Comparison of ENCODE assay signal across 8 mouse cellular contexts in genomic region chr5:23844531-23844841, GRCm38 (mm10). TPM values are rescaled to one million over a fixed set of nuclear protein-coding genes. Genes with fewer than 3 reads are reported as not detected.
A peak's percentile ranks its signal among the peaks of the same experiment; 100 is the strongest.
DNase-seq lines count a peak whose midpoint lies in the region; ATAC-seq and TF ChIP-seq lines count a peak whose summit lies in the region.

No protein-coding gene starts in this region.

- no peaks in the 10 kb centered on the region; the same call in 1 of the 2 replicates for H3K4me1 ChIP-seq in bone marrow, adult 2 months (ENCODE audit: control insufficient read depth, insufficient read depth, low read length)
- peaks cover 10% of the 10 kb centered on the region for H3K4me1 ChIP-seq in forebrain, embryonic 14.5 days (ENCODE audit: control insufficient read depth, insufficient read depth, low read length)
- H3K4me1 ChIP-seq in intestine, embryonic 16.5 days (ENCODE audit: control insufficient read depth, insufficient read depth, low read length), result peaks cover 9% of the 10 kb centered on the region
- H3K4me1 ChIP-seq in lung, embryonic 14.5 days (ENCODE audit: insufficient read depth), result peaks cover 7% of the 10 kb centered on the region; the same call in 1 of the 2 replicates
- 0 out of 2 replicates have a peak, but pooled peaks cover 3% of the 10 kb centered on the region for H3K4me1 ChIP-seq in small intestine, adult 2 months (ENCODE audit: control insufficient read depth, insufficient read depth, insufficient read length, low read length)

- no peak overlapping the region for H3K27ac ChIP-seq in bone marrow, adult 2 months (ENCODE audit: control insufficient read depth, insufficient read depth, low read depth, low read length, poor library complexity)
- peak overlapping the region; percentile 83 for H3K27ac ChIP-seq in forebrain, embryonic 14.5 days (ENCODE audit: low read depth, low read length)
- H3K27ac ChIP-seq in intestine, embryonic 16.5 days (ENCODE audit: low read length), result peak overlapping the region; percentile 68
- peak overlapping the region; percentile 82 for H3K27ac ChIP-seq in lung, embryonic 14.5 days (ENCODE audit: low read depth)
- peak overlapping the region; percentile 72; the same call in 1 of the 2 replicates for H3K27ac ChIP-seq in small intestine, adult 2 months (ENCODE audit: insufficient read depth, low read depth, low read length)

- H3K27me3 ChIP-seq in forebrain, embryonic 14.5 days (replicated peaks; ENCODE audit: control insufficient read depth, insufficient read depth, low read length), result no peaks in the 10 kb centered on the region
- no peaks in the 10 kb centered on the region for H3K27me3 ChIP-seq in intestine, embryonic 16.5 days (replicated peaks; ENCODE audit: control insufficient read depth, insufficient read depth, low read length)
- no peaks in the 10 kb centered on the region for H3K27me3 ChIP-seq in lung, embryonic 14.5 days (ENCODE audit: insufficient read depth, low read length)
- H3K27me3 ChIP-seq in small intestine, adult 2 months (ENCODE audit: control insufficient read depth, insufficient read depth, low read length), result no peaks in the 10 kb centered on the region

- H3K4me2 ChIP-seq in forebrain, embryonic 14.5 days (ENCODE audit: low read length), result peak overlapping the region; percentile 50
- peak overlapping the region; percentile 58 for H3K4me2 ChIP-seq in intestine, embryonic 16.5 days (ENCODE audit: low read depth, low read length)
- peak overlapping the region; percentile 60 for H3K4me2 ChIP-seq in lung, embryonic 14.5 days

- peak; percentile 45 for ATAC-seq in forebrain, embryonic 14.5 days
- ATAC-seq in intestine, embryonic 16.5 days, result peak; percentile 21
- peak; percentile 51 for ATAC-seq in lung, embryonic 14.5 days (ENCODE audit: insufficient read depth)

- no peaks in the 10 kb centered on the region for H3K9me3 ChIP-seq in forebrain, embryonic 14.5 days (replicated peaks; ENCODE audit: control insufficient read depth, low read length)
- no peaks in the 10 kb centered on the region for H3K9me3 ChIP-seq in intestine, embryonic 16.5 days (ENCODE audit: control insufficient read depth, low read length)
- H3K9me3 ChIP-seq in lung, embryonic 14.5 days (ENCODE audit: low read depth, low read length), result no peaks in the 10 kb centered on the region

- peaks cover 9% of the 10 kb centered on the region for H3K36me3 ChIP-seq in forebrain, embryonic 14.5 days (ENCODE audit: control insufficient read depth, insufficient read depth, low read length)
- H3K36me3 ChIP-seq in intestine, embryonic 16.5 days (ENCODE audit: control insufficient read depth, insufficient read depth, low read length), result no peaks in the 10 kb centered on the region
- H3K36me3 ChIP-seq in lung, embryonic 14.5 days (ENCODE audit: insufficient read depth), result no peaks in the 10 kb centered on the region
- H3K36me3 ChIP-seq in small intestine, adult 2 months (ENCODE audit: control insufficient read depth, insufficient read depth, low read length), result peaks cover 8% of the 10 kb centered on the region

- WGBS in bone marrow, adult 2 months, result 23% methylated on average over 7 of the region's 7 CpGs
- WGBS in forebrain, embryonic 14.5 days, result 23% methylated on average over 7 of the region's 7 CpGs
- 23% methylated on average over 7 of the region's 7 CpGs for WGBS in intestine, embryonic 16.5 days
- WGBS in lung, embryonic 14.5 days, result 17% methylated on average over 7 of the region's 7 CpGs
- WGBS in small intestine, adult 2 months, result 6% methylated on average over 7 of the region's 7 CpGs

- no peak for TF ChIP-seq POLR2A in bone marrow, adult 2 months (IDR thresholded peaks at IDR 0.05; ENCODE audit: borderline replicate concordance, control insufficient read depth, low read depth, low read length)
- TF ChIP-seq POLR2A in small intestine, adult 2 months (IDR thresholded peaks at IDR 0.05; ENCODE audit: low read depth, low read length), result no peak

- peak overlapping the region; percentile 86 for H3K4me3 ChIP-seq in bone marrow, adult 2 months (replicated peaks; ENCODE audit: control insufficient read depth, low read depth, low read length)
- peak overlapping the region; percentile 58 for H3K4me3 ChIP-seq in forebrain, embryonic 14.5 days (ENCODE audit: low read depth, low read length)
- H3K4me3 ChIP-seq in intestine, embryonic 16.5 days (ENCODE audit: low read length), result peak overlapping the region; percentile 66
- peak overlapping the region; percentile 66 for H3K4me3 ChIP-seq in lung, embryonic 14.5 days (ENCODE audit: low read depth, low read length)
- H3K4me3 ChIP-seq in small intestine, adult 2 months (ENCODE audit: low read depth, low read length), result peak overlapping the region; percentile 97

- peak; percentile 51 for DNase-seq in layer of hippocampus, adult 11-12 months (ENCODE audit: low spot score)
- DNase-seq in layer of hippocampus, adult 18-20 months (ENCODE audit: low spot score in 2 of 2), result no peak
- peak; percentile 68 for DNase-seq in forebrain, embryonic 14.5 days (ENCODE audit: low spot score)
- peak; percentile 78 for DNase-seq in lung, embryonic 14.5 days
- no peak for DNase-seq in B cell, adult 2 months

- no peak for TF ChIP-seq CTCF in bone marrow, adult 2 months (IDR thresholded peaks at IDR 0.05; ENCODE audit: control insufficient read depth, insufficient read depth, low read length)
- no peak for TF ChIP-seq CTCF in lung, embryonic 14.5 days (IDR thresholded peaks at IDR 0.05; ENCODE audit: low read depth)
- TF ChIP-seq CTCF in small intestine, adult 2 months (IDR thresholded peaks at IDR 0.05; ENCODE audit: extremely low read depth, insufficient read length, insufficient replicate concordance, low read depth, low read length), result no peak

- H3K9ac ChIP-seq in forebrain, embryonic 14.5 days (ENCODE audit: low read length), result peak overlapping the region; percentile 67
- H3K9ac ChIP-seq in intestine, embryonic 16.5 days (ENCODE audit: low read depth, low read length), result peak overlapping the region; percentile 67
- peak overlapping the region; percentile 57 for H3K9ac ChIP-seq in lung, embryonic 14.5 days

RNA-seq across cellular contexts. Expression of gene Tomm7, which starts 0.5 kb away (rescaled TPM):
- total RNA-seq in layer of hippocampus, adult 18-20 months (2021), result 10 to 100 TPM; 76.5 to 84.8 TPM
- 42.3 and 61.4 TPM in 2 replicates for polyA plus RNA-seq in bone marrow, adult 2 months (2011; ENCODE audit: insufficient read depth, insufficient read length, low replicate concordance, missing spikeins)
- 95.2 and 120 TPM in 2 replicates for polyA plus RNA-seq in forebrain, embryonic 14.5 days (2014; fragmentation: Nextera tagmentation; extraction: Ambion mirVana)
- 119 and 123 TPM in 2 replicates for polyA plus RNA-seq in intestine, embryonic 16.5 days (2015; fragmentation: Nextera tagmentation; extraction: Ambion mirVana)
- polyA plus RNA-seq in lung, embryonic 14.5 days (2014; fragmentation: Nextera tagmentation; extraction: Ambion mirVana), result 108 and 112 TPM in 2 replicates
- 4.0 and 10.7 TPM in 2 replicates for polyA plus RNA-seq in small intestine, adult 2 months (2012; rRNA removed)

RNA-seq across cellular contexts. Expression of gene Rint1, which starts 57.0 kb away (rescaled TPM):
- total RNA-seq in layer of hippocampus, adult 18-20 months (2021), result 10 to 100 TPM; 20.6 to 21.2 TPM
- polyA plus RNA-seq in bone marrow, adult 2 months (2011; ENCODE audit: insufficient read depth, insufficient read length, low replicate concordance, missing spikeins), result 11.3 and 11.7 TPM in 2 replicates
- polyA plus RNA-seq in forebrain, embryonic 14.5 days (2014; fragmentation: Nextera tagmentation; extraction: Ambion mirVana), result 18.0 and 21.0 TPM in 2 replicates
- 28.0 and 30.5 TPM in 2 replicates for polyA plus RNA-seq in intestine, embryonic 16.5 days (2015; fragmentation: Nextera tagmentation; extraction: Ambion mirVana)
- 28.1 and 32.7 TPM in 2 replicates for polyA plus RNA-seq in lung, embryonic 14.5 days (2014; fragmentation: Nextera tagmentation; extraction: Ambion mirVana)
- polyA plus RNA-seq in small intestine, adult 2 months (2012; rRNA removed), result 3.9 and 5.4 TPM in 2 replicates

Comparison
In these comparisons a context has a peak if more than half of its experiments do, and no peak if none do; other contexts are left out.
1. DNase-seq: peak in layer of hippocampus, adult 11-12 months (single experiment), forebrain, embryonic 14.5 days (single experiment) and lung, embryonic 14.5 days (single experiment); none in layer of hippocampus, adult 18-20 months (0 of 2) and B cell, adult 2 months (0 of 2).
2. Peak in every context shown above with its lines, with median percentiles within 50 percentile points of each other: H3K4me3 ChIP-seq, ATAC-seq, H3K4me2 ChIP-seq and H3K9ac ChIP-seq.